Mouse (Mus musculus): Measurements from ENCODE around the gene Fancm. TPM values are rescaled to one million over a fixed set of nuclear protein-coding genes. Genes with fewer than 3 reads are reported as not detected.

The Fancm gene
- total and polyA plus RNA-seq, 3 experiments = 0.96 to 3.5 (median 2.0) TPM

GRCm38 (mm10) chr12:65072911-65073610 lies 2.3 kb upstream of the Fancm start:
- Histone ChIP-seq H3K4me1 (ENCODE audit: control insufficient read depth, insufficient read depth, low read length) (peaks cover 12% of the 10 kb centered on the region), H3K9ac (ENCODE audit: low read depth, low read length) (peak overlapping the region; percentile 85), H3K4me3 (peak overlapping the region; percentile 72), H3K36me3 (ENCODE audit: control insufficient read depth, insufficient read depth, low read length) (peaks cover 19% of the 10 kb centered on the region), H3K79me2 (replicated peaks; ENCODE audit: control insufficient read depth, insufficient read depth, low read length) (no peaks in the 10 kb centered on the region), H3K27ac (peak overlapping the region; percentile 98), H3K27me3 (ENCODE audit: control insufficient read depth, insufficient read depth, low read length) (no peaks in the 10 kb centered on the region)
- WGBS = 2% methylated on average over 21 of the region's 21 CpGs
- no peak for DNase-seq
- intact Hi-C loops (cut with DNase I) = loop anchor here (5.0 kb wide), 1 partner anchor 36 kb away; the partner anchor contains the start of gene Prpf39
- TF ChIP-seq POLR2A (IDR thresholded peaks at IDR 0.05; ENCODE audit: insufficient read depth, low read depth, low read length) (no peak), EP300 (IDR thresholded peaks at IDR 0.05; ENCODE audit: insufficient read depth, low read depth, low read length) (no peak), CTCF (IDR thresholded peaks at IDR 0.05) (no peak)

DNA sequence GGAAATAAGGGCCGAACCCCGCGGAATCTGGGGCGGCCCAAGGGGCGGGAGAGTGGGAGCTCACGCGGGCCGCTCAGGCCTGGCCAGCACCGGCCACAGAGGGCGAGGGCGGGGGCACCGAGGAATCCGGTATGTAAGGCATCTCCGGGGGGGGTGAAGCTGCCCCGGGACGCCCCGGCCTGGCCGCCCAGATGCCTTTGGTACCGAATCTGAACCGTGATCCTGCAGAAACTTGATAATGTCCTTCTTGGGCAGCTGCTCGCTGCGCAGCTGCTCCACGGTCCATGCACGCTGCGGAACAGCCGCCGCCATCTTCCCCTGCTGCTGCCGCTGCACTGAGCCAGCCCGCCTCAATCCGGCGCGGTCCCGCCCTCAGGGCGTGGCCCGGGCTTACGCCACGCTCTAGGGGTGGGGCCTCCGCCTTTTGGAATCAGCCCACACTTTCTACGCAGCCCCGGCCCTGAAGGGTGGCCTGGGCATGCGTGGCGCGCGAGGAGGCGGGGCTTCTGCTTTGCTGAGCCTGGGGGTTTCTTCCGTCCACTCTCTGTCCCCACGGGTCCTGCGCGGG lies 1.7 kb upstream of the Fancm start, which contains the start of gene Fkbp3:
Gene Fkbp3, minus strand, starts transcription at position 397 of the 568 bp plus-strand sequence.
- peak within 1 kb of the TSS; percentile 85 for H3K9ac ChIP-seq (ENCODE audit: low read depth, low read length)
- 0 out of 2 replicates have a peak, but pooled peaks have one; percentile 8 for TF ChIP-seq CTCF (IDR thresholded peaks at IDR 0.05)
- peak; percentile 76; the same call in 1 of the 2 replicates for TF ChIP-seq EP300 (IDR thresholded peaks at IDR 0.05; ENCODE audit: insufficient read depth, low read depth, low read length)
- peak; percentile 97 for TF ChIP-seq POLR2A (IDR thresholded peaks at IDR 0.05; ENCODE audit: insufficient read depth, low read depth, low read length)
- intact Hi-C loops (cut with DNase I) = loop anchor here (2.0 to 5.0 kb wide), 2 partner anchors 36 to 107 kb away; partner anchors contain the start of gene Prpf39
- no peaks in the 10 kb centered on the region for H3K79me2 ChIP-seq (replicated peaks; ENCODE audit: control insufficient read depth, insufficient read depth, low read length)
- WGBS = under 1% methylated on average over 49 of the region's 49 CpGs
- H3K4me1 ChIP-seq (ENCODE audit: control insufficient read depth, insufficient read depth, low read length) = peaks cover 11% of the 10 kb centered on the region
- H3K4me3 ChIP-seq = peak within 1 kb of the TSS; percentile 72
- no peaks in the 10 kb centered on the region for H3K27me3 ChIP-seq (ENCODE audit: control insufficient read depth, insufficient read depth, low read length)
- peak; percentile 99 for DNase-seq
- H3K36me3 ChIP-seq (ENCODE audit: control insufficient read depth, insufficient read depth, low read length) = peaks cover 14% of the 10 kb centered on the region
- H3K27ac ChIP-seq = peak within 1 kb of the TSS; percentile 98

GRCm38 (mm10) chr12:65074651-65075050 lies 752 bp upstream of the Fancm start:
- H3K27ac ChIP-seq = peak overlapping the region; percentile 98
- H3K4me1 ChIP-seq (ENCODE audit: control insufficient read depth, insufficient read depth, low read length) = peaks cover 7% of the 10 kb centered on the region
- DNase-seq = no peak
- intact Hi-C loops (cut with DNase I) = loop anchor here (2.0 to 5.0 kb wide), 2 partner anchors 37 to 108 kb away; partner anchors contain the start of gene Prpf39
- no peak overlapping the region; the same call in 1 of the 2 replicates for H3K9ac ChIP-seq (ENCODE audit: low read depth, low read length)
- no peaks in the 10 kb centered on the region for H3K79me2 ChIP-seq (replicated peaks; ENCODE audit: control insufficient read depth, insufficient read depth, low read length)
- WGBS = 25% methylated on average over 7 of the region's 7 CpGs
- peaks cover 7% of the 10 kb centered on the region for H3K36me3 ChIP-seq (ENCODE audit: control insufficient read depth, insufficient read depth, low read length)
- H3K4me3 ChIP-seq = peak overlapping the region; percentile 72
- H3K27me3 ChIP-seq (ENCODE audit: control insufficient read depth, insufficient read depth, low read length) = no peaks in the 10 kb centered on the region
- TF ChIP-seq EP300 (IDR thresholded peaks at IDR 0.05; ENCODE audit: insufficient read depth, low read depth, low read length) (no peak), POLR2A (IDR thresholded peaks at IDR 0.05; ENCODE audit: insufficient read depth, low read depth, low read length) (no peak), CTCF (IDR thresholded peaks at IDR 0.05) (no peak)

DNA sequence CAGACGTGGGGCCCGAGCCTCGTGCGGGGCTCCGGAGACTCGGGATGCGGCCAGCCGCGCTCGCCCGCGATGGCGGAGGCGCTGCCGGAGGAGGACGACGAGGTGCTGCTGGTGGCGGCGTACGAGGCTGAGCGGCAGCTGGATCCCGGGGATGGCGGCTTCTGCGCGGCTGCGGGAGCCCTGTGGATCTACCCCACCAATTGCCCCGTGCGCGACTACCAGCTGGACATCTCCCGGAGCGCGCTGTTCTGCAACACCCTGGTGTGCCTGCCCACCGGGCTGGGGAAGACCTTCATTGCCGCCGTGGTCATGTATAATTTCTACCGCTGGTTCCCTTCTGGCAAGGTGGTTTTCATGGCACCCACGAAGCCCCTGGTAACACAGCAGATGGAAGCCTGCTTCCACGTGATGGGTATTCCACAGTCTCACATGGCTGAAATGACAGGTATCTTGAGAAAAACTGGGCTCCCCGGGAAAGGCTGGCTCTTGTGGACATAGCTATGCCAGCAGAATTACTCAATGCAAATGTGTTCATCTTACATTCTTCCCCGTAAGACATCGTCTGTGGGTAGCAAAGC lies 419 bp downstream of the Fancm start:
- H3K27me3 ChIP-seq (ENCODE audit: control insufficient read depth, insufficient read depth, low read length) = no peaks in the 10 kb centered on the region
- H3K27ac ChIP-seq = peak overlapping the region; percentile 61
- TF ChIP-seq CTCF (IDR thresholded peaks at IDR 0.05) (no peak), EP300 (IDR thresholded peaks at IDR 0.05; ENCODE audit: insufficient read depth, low read depth, low read length) (no peak), POLR2A (IDR thresholded peaks at IDR 0.05; ENCODE audit: insufficient read depth, low read depth, low read length) (no peak)
- DNase-seq = no peak
- peaks cover 5% of the 10 kb centered on the region for H3K4me1 ChIP-seq (ENCODE audit: control insufficient read depth, insufficient read depth, low read length)
- intact Hi-C loops (cut with DNase I) = loop anchor here (2.0 kb wide), 2 partner anchors 97 to 109 kb away; partner anchors contain the start of gene Mis18bp1
- H3K79me2 ChIP-seq (replicated peaks; ENCODE audit: control insufficient read depth, insufficient read depth, low read length) = no peaks in the 10 kb centered on the region
- H3K9ac ChIP-seq (ENCODE audit: low read depth, low read length) = peak overlapping the region; percentile 76
- H3K4me3 ChIP-seq = peak overlapping the region; percentile 72
- under 1% methylated on average over 41 of the region's 41 CpGs for WGBS
- H3K36me3 ChIP-seq (ENCODE audit: control insufficient read depth, insufficient read depth, low read length) = peaks cover 2% of the 10 kb centered on the region

DNA sequence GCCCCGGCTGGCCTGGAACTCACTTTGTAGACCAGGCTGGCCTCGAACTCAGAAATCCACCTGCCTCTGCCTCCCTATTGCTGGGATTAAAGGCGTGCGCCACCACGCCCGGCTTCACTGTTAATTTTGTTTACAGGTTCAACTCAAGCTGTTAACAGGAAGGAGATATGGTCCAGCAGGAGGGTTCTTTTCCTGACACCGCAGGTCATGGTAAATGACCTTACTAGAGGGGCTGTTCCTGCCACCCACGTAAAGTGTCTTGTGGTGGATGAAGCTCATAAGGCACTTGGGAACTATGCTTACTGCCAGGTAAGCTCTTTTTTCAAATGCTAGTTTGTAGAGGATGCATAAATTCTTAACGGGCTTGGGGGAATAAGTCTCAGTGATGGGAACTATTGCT lies 1.5 kb downstream of the Fancm start:
- Histone ChIP-seq H3K27ac (no peak overlapping the region), H3K36me3 (ENCODE audit: control insufficient read depth, insufficient read depth, low read length) (no peaks in the 10 kb centered on the region; the same call in none of the 2 replicates), H3K27me3 (ENCODE audit: control insufficient read depth, insufficient read depth, low read length) (no peaks in the 10 kb centered on the region), H3K79me2 (replicated peaks; ENCODE audit: control insufficient read depth, insufficient read depth, low read length) (no peaks in the 10 kb centered on the region), H3K9ac (ENCODE audit: low read depth, low read length) (no peak overlapping the region), H3K4me1 (ENCODE audit: control insufficient read depth, insufficient read depth, low read length) (peaks cover 5% of the 10 kb centered on the region), H3K4me3 (no peak overlapping the region)
- TF ChIP-seq CTCF (IDR thresholded peaks at IDR 0.05) (no peak), EP300 (IDR thresholded peaks at IDR 0.05; ENCODE audit: insufficient read depth, low read depth, low read length) (no peak), POLR2A (IDR thresholded peaks at IDR 0.05; ENCODE audit: insufficient read depth, low read depth, low read length) (no peak)
- intact Hi-C loops (cut with DNase I) = loop anchor here (2.0 kb wide), 1 partner anchor 96 kb away; the partner anchor contains the start of gene Mis18bp1
- 75% methylated on average over 9 of the region's 9 CpGs for WGBS
- DNase-seq = no peak
